In genomic region chr3:129683060-129683679, GRCm38 (mm10) we compare ENCODE assay signal across 10 mouse cellular contexts.
DNase-seq lines count a peak whose midpoint lies in the region; ATAC-seq and TF ChIP-seq lines count a peak whose summit lies in the region.
"Had no signal": no experiment of that assay in that cellular context is flagged by ENCODE, and none has a peak within 500 bp of the region (broad histone marks: within the 10 kb centered on the region; RNA-seq: fewer than 3 reads in every experiment).

No protein-coding gene starts in this region.

- no peak for TF ChIP-seq POLR2A in bone marrow, adult 2 months (IDR thresholded peaks at IDR 0.05; ENCODE audit: borderline replicate concordance, control insufficient read depth, low read depth, low read length)

- H3K27ac ChIP-seq in heart, embryonic 12.5 days (ENCODE audit: poor library complexity, severe bottlenecking) = no peak overlapping the region
- no peak overlapping the region for H3K27ac ChIP-seq in midbrain, postnatal 0 days (ENCODE audit: low read depth, low read length)
- H3K27ac ChIP-seq in midbrain, embryonic 13.5 days = no peak overlapping the region
- H3K27ac ChIP-seq in bone marrow, adult 2 months (ENCODE audit: control insufficient read depth, insufficient read depth, low read depth, low read length, poor library complexity) = no peak overlapping the region
- H3K27ac ChIP-seq: limb, embryonic 15.5 days; neural tube, embryonic 15.5 days had no signal

- no peak overlapping the region for H3K9ac ChIP-seq in heart, embryonic 12.5 days
- H3K9ac ChIP-seq in midbrain, postnatal 0 days (replicated peaks; ENCODE audit: low read length, poor library complexity, severe bottlenecking) = no peak overlapping the region
- no peak overlapping the region for H3K9ac ChIP-seq in midbrain, embryonic 13.5 days (replicated peaks)
- H3K9ac ChIP-seq: limb, embryonic 15.5 days; neural tube, embryonic 15.5 days had no signal

- peaks cover 4% of the 10 kb centered on the region; the same call in 1 of the 2 replicates for H3K9me3 ChIP-seq in heart, embryonic 12.5 days (replicated peaks)
- no peaks in the 10 kb centered on the region for H3K9me3 ChIP-seq in midbrain, postnatal 0 days (ENCODE audit: low read length)
- H3K9me3 ChIP-seq in midbrain, embryonic 13.5 days = no peaks in the 10 kb centered on the region
- H3K9me3 ChIP-seq: limb, embryonic 15.5 days; neural tube, embryonic 15.5 days had no signal

- H3K27me3 ChIP-seq in heart, embryonic 12.5 days (replicated peaks) = no peaks in the 10 kb centered on the region
- no peaks in the 10 kb centered on the region for H3K27me3 ChIP-seq in midbrain, postnatal 0 days (ENCODE audit: insufficient read depth, low read length)
- H3K27me3 ChIP-seq in midbrain, embryonic 13.5 days = no peaks in the 10 kb centered on the region
- H3K27me3 ChIP-seq: limb, embryonic 15.5 days; neural tube, embryonic 15.5 days had no signal

- no peak overlapping the region for H3K4me2 ChIP-seq in heart, embryonic 12.5 days
- H3K4me2 ChIP-seq in midbrain, postnatal 0 days (ENCODE audit: low read depth, low read length, poor library complexity, severe bottlenecking) = no peak overlapping the region
- no peak overlapping the region for H3K4me2 ChIP-seq in midbrain, embryonic 13.5 days (replicated peaks)
- H3K4me2 ChIP-seq: limb, embryonic 15.5 days; neural tube, embryonic 15.5 days had no signal

- intact Hi-C loops in heart, postnatal 10 days (cut with DNase I) = no loop called here

- no peaks in the 10 kb centered on the region for H3K36me3 ChIP-seq in heart, embryonic 12.5 days
- no peaks in the 10 kb centered on the region for H3K36me3 ChIP-seq in midbrain, postnatal 0 days (ENCODE audit: insufficient read depth, low read length)
- H3K36me3 ChIP-seq in midbrain, embryonic 13.5 days = no peaks in the 10 kb centered on the region; the same call in 1 of the 2 replicates
- H3K36me3 ChIP-seq: limb, embryonic 15.5 days; neural tube, embryonic 15.5 days had no signal

- ATAC-seq in heart, embryonic 12.5 days (ENCODE audit: insufficient number of reproducible peaks, low FRiP score) = no peak
- no peak for ATAC-seq in midbrain, postnatal 0 days (ENCODE audit: low FRiP score)
- ATAC-seq in midbrain, embryonic 13.5 days = no peak

- TF ChIP-seq CTCF in midbrain, postnatal 0 days (IDR thresholded peaks at IDR 0.05) = peak; percentile 45
- peak; percentile 35; the same call in 1 of the 2 replicates for TF ChIP-seq CTCF in bone marrow, adult 2 months (IDR thresholded peaks at IDR 0.05; ENCODE audit: control insufficient read depth, insufficient read depth, low read length)

- no peak overlapping the region for H3K4me3 ChIP-seq in heart, embryonic 12.5 days
- H3K4me3 ChIP-seq in midbrain, postnatal 0 days (ENCODE audit: low read depth, low read length) = no peak overlapping the region
- no peak overlapping the region for H3K4me3 ChIP-seq in midbrain, embryonic 13.5 days (replicated peaks)
- no peak overlapping the region for H3K4me3 ChIP-seq in bone marrow, adult 2 months (replicated peaks; ENCODE audit: control insufficient read depth, low read depth, low read length)
- H3K4me3 ChIP-seq: limb, embryonic 15.5 days; neural tube, embryonic 15.5 days had no signal

- WGBS in heart, embryonic 12.5 days = 73% methylated on average over 10 of the region's 10 CpGs
- 88% methylated on average over 10 of the region's 10 CpGs for WGBS in midbrain, postnatal 0 days
- 91% methylated on average over 10 of the region's 10 CpGs for WGBS in midbrain, embryonic 13.5 days
- 79% methylated on average over 10 of the region's 10 CpGs for WGBS in bone marrow, adult 2 months

- DNase-seq in heart, postnatal 10 days = peak; percentile 16 to 40
- no peak for DNase-seq in midbrain, postnatal 0 days (ENCODE audit: low spot score)
- peak; percentile 27 for DNase-seq in thymus, postnatal 0 days (ENCODE audit: low spot score)
- DNase-seq in ovary, postnatal 14 days (ENCODE audit: low spot score) = no peak
- no peak for DNase-seq in urinary bladder, postnatal 36 days (ENCODE audit: low spot score in 2 of 2)

- H3K4me1 ChIP-seq in heart, embryonic 12.5 days (replicated peaks) = no peaks in the 10 kb centered on the region
- H3K4me1 ChIP-seq in midbrain, postnatal 0 days (ENCODE audit: insufficient read depth, low read length) = no peaks in the 10 kb centered on the region
- no peaks in the 10 kb centered on the region for H3K4me1 ChIP-seq in midbrain, embryonic 13.5 days (replicated peaks)
- no peaks in the 10 kb centered on the region for H3K4me1 ChIP-seq in bone marrow, adult 2 months (ENCODE audit: control insufficient read depth, insufficient read depth, low read length)

Comparison
In these comparisons a context has a peak if more than half of its experiments do, and no peak if none do; other contexts are left out.
1. DNase-seq: peak in heart, postnatal 10 days (2 of 2) and thymus, postnatal 0 days (single experiment); none in midbrain, postnatal 0 days (single experiment), ovary, postnatal 14 days (single experiment) and urinary bladder, postnatal 36 days (0 of 2).